Mouse (Mus musculus) liver, embryonic 16.5 days (tissue): ENCODE data around the gene Chtop. TPM values are rescaled to one million over a fixed set of nuclear protein-coding genes. Genes with fewer than 3 reads are reported as not detected.

Experiments used
- ATAC-seq: fragments of 200-750 bp; cut with Nextera tagmentation; 2 replicates; pipeline ENCODE4 v1.8.0; 2017; ENCODE audit warnings: low read depth, mild to moderate bottlenecking, moderate number of reproducible peaks, moderate library complexity
- H3K27ac ChIP-seq: fragments of 300-500 bp; sonication (generic); 2 replicates; pipeline ENCODE4 v1.5.1; 2014; ENCODE audit warnings: mild to moderate bottlenecking, low read length
- H3K27me3 ChIP-seq: fragments of 300-500 bp; sonication (generic); 2 replicates; pipeline ENCODE4 v1.6.1; 2014; ENCODE audit warnings: low read depth, low read length, mixed read lengths; ENCODE audit not compliant: control insufficient read depth, insufficient read depth
- H3K36me3 ChIP-seq: fragments of 300-500 bp; sonication (generic); 2 replicates; pipeline ENCODE4 v1.6.1; 2014; ENCODE audit warnings: mild to moderate bottlenecking; ENCODE audit not compliant: control insufficient read depth, insufficient read depth
- H3K4me1 ChIP-seq: fragments of 300-500 bp; sonication (generic); 2 replicates; pipeline ENCODE4 v1.6.1; 2014; ENCODE audit warnings: low read depth, low read length, mixed read lengths; ENCODE audit not compliant: control insufficient read depth
- H3K4me2 ChIP-seq: fragments of 300-500 bp; sonication (generic); 2 replicates; pipeline ENCODE4 v1.6.1; 2014; ENCODE audit warnings: low read depth, low read length, mixed read lengths
- H3K4me3 ChIP-seq: fragments of 300-500 bp; sonication (generic); 2 replicates; pipeline ENCODE4 v1.5.1; 2014; ENCODE audit warnings: low read depth, mild to moderate bottlenecking, low read length
- H3K9ac ChIP-seq: fragments of 300-500 bp; sonication (generic); 2 replicates; pipeline ENCODE4 v1.6.1; 2014; ENCODE audit warnings: low read depth, low read length
- H3K9me3 ChIP-seq: fragments of 300-500 bp; sonication (generic); replicated peaks from 2 replicates; pipeline ENCODE4 v1.6.1; 2016; ENCODE audit warnings: low read length; ENCODE audit not compliant: control insufficient read depth
- WGBS: fragments of 180-500 bp; shearing (Covaris S2); extraction: QIAGEN DNeasy Blood & Tissue Kit; methylation state at CpG from one replicate; pipeline ENCODE4 v1.1.7; 2014; ENCODE audit not compliant: insufficient replicate concordance; 5-methylcytosine and 5-hydroxymethylcytosine counted together
- polyA plus RNA-seq: library from polyadenylated mRNA; unstranded; fragments of >200 nt; fragmentation: Nextera tagmentation; extraction: Ambion mirVana; gene quantifications from 2 replicates; pipeline ENCODE4 v1.2.1, GENCODE M21; 2015

Chtop gene
- polyA plus RNA-seq, 1 experiment from 2014 or later, result 38.8 TPM

- Histone ChIP-seq H3K36me3 (peaks cover 19% of the 10 kb centered on the region), H3K27ac (peak within 1 kb of the TSS; percentile 85), H3K4me1 (peaks cover 8% of the 10 kb centered on the region), H3K4me3 (peak within 1 kb of the TSS; percentile 96), H3K27me3 (no peaks in the 10 kb centered on the region), H3K9ac (peak within 1 kb of the TSS; percentile 93), H3K4me2 (peak within 1 kb of the TSS; percentile 83), H3K9me3 (no peaks in the 10 kb centered on the region)
- ATAC-seq, result peak; percentile 99
- under 1% methylated on average over 45 of the region's 45 CpGs for WGBS
These were observed 33.3 kb downstream of the Chtop start, which contains the start of gene Ilf2 for GRCm38 (mm10) chr3:90475831-90476611. Gene Ilf2, plus strand, starts transcription at chr3:90476126.

DNA sequence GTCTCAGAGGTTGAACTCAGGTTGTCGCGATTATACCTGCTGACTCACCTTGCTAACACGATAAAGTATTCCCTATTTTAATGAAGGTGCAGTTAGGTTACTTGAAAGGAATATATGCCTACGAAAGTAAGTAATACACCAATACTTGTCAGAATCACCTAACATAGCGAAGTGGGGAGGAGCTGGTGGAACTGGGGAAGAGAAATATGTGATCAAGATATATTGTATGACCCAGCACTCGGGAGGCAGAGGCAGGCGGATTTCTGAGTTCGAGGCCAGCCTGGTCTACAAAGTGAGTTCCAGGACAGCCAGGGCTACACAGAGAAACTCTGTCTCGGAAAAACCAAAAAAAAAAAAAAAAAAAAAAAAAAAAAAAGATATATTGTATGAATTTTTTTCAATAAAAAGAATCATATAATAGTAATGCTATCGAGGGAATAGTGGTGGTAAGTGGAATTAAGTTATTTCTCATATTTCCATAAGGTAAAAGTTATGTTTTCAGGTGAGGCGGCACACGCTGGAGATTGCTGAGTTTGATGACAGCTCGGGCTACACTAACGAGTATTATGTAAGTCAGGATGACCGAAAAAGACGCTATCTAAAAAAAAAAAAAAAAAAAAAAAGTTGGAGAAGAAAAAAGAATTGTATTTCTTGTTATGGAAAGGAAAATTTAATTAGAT, 34.0 kb downstream of the Chtop start:
- no peak for ATAC-seq
- 34% methylated on average over 15 of the region's 16 CpGs for WGBS
- Histone ChIP-seq H3K27ac (no peak overlapping the region), H3K4me2 (peak overlapping the region; percentile 66), H3K4me3 (peak overlapping the region; percentile 55), H3K9ac (no peak overlapping the region), H3K27me3 (no peaks in the 10 kb centered on the region), H3K4me1 (peaks cover 8% of the 10 kb centered on the region), H3K9me3 (no peaks in the 10 kb centered on the region), H3K36me3 (peaks cover 13% of the 10 kb centered on the region)

DNA sequence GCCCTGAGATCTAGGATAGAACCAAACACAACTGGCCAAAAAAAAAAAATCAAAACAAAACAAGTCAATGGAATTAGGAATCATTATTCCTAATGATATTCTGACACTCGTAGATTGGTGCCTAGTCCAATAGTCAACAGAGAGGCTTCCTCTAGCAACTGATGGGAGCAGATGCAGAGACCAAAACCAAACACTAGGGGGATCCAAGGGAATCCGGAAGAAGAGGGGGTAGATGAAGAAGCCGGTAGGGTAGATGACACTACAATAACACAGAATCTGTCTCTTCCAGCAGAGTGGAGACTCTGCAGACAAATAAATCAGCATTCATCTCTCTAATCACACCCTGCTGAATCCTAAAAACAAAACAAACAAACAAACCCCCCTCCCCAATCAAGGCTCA, 37.1 kb downstream of the Chtop start:
- Histone ChIP-seq H3K4me1 (peaks cover 6% of the 10 kb centered on the region), H3K27me3 (no peaks in the 10 kb centered on the region), H3K36me3 (no peaks in the 10 kb centered on the region), H3K9ac (no peak overlapping the region), H3K4me2 (no peak overlapping the region), H3K27ac (no peak overlapping the region), H3K9me3 (no peaks in the 10 kb centered on the region), H3K4me3 (no peak overlapping the region)
- ATAC-seq, result no peak
- 13% methylated on average over 3 of the region's 3 CpGs for WGBS

- H3K4me2 ChIP-seq, result no peak overlapping the region
- H3K9ac ChIP-seq, result no peak overlapping the region
- no peak for ATAC-seq
- H3K27ac ChIP-seq, result no peak overlapping the region
- peaks cover 42% of the 10 kb centered on the region for H3K27me3 ChIP-seq
- no peaks in the 10 kb centered on the region for H3K9me3 ChIP-seq
- H3K36me3 ChIP-seq, result no peaks in the 10 kb centered on the region
- H3K4me1 ChIP-seq, result peaks cover 5% of the 10 kb centered on the region
- H3K4me3 ChIP-seq, result no peak overlapping the region
- 79% methylated on average over 10 of the region's 10 CpGs for WGBS
These were observed 41.5 kb downstream of the Chtop start for GRCm38 (mm10) chr3:90467618-90468300.

- ATAC-seq, result peak; percentile 25; the same call in 1 of the 2 replicates
- peaks cover 54% of the 10 kb centered on the region for H3K27me3 ChIP-seq
- H3K27ac ChIP-seq, result no peak overlapping the region
- under 1% methylated on average over 15 of the region's 15 CpGs for WGBS
- H3K4me1 ChIP-seq, result peaks cover 5% of the 10 kb centered on the region
- H3K36me3 ChIP-seq, result no peaks in the 10 kb centered on the region
- peak overlapping the region; percentile 55 for H3K4me3 ChIP-seq
- no peak overlapping the region for H3K9ac ChIP-seq
- peak overlapping the region; percentile 68 for H3K4me2 ChIP-seq
- H3K9me3 ChIP-seq, result no peaks in the 10 kb centered on the region
These were observed 43.0 kb downstream of the Chtop start for GRCm38 (mm10) chr3:90466311-90466766.

GRCm38 (mm10) chr3:90465686-90466310, 43.5 kb downstream of the Chtop start, which contains the start of gene Npr1:
Gene Npr1, minus strand, starts transcription at chr3:90465866.
- ATAC-seq, result peak; percentile 49
- Histone ChIP-seq H3K9me3 (no peaks in the 10 kb centered on the region), H3K4me3 (peak within 1 kb of the TSS; percentile 55), H3K9ac (peak within 1 kb of the TSS; percentile 36), H3K27me3 (peaks cover 54% of the 10 kb centered on the region), H3K27ac (no peak within 1 kb of the TSS), H3K4me1 (peaks cover 5% of the 10 kb centered on the region), H3K4me2 (peak within 1 kb of the TSS; percentile 68), H3K36me3 (no peaks in the 10 kb centered on the region)
- 2% methylated on average over 37 of the region's 49 CpGs for WGBS

DNA sequence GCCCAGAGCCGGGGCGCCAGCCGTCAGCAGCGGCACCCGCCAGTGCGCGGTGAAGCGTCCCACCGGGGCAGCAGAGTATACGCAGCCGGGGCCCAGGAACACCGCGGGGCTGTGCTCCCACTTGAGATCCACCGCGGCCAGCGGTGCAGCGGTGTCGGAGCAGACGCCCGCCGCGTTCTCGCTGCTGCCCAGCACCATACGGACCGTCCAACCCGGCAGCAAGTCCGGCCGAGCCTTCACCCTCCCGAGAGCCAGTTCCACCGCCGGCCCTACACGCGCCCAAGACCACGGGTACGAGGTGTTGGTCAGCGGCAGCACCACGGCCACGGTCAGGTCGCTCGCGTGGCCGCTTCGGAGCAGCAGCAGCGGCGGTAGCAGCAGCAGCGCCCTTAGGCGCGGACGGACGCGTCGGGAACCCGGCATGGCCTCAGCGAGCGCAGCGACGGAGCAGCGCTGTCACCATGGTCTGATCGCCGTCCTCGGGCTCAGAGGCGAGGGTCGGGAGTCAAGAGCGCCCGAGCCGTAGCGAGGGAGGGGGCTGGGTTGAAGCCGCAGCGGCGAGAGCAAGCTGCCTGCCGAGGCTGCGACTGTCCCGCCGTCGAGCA, 44.1 kb downstream of the Chtop start:
- Histone ChIP-seq H3K4me2 (peak overlapping the region; percentile 68), H3K36me3 (no peaks in the 10 kb centered on the region), H3K27ac (no peak overlapping the region), H3K9me3 (no peaks in the 10 kb centered on the region), H3K4me1 (peaks cover 5% of the 10 kb centered on the region), H3K27me3 (peaks cover 54% of the 10 kb centered on the region), H3K4me3 (peak overlapping the region; percentile 55), H3K9ac (peak overlapping the region; percentile 36)
- ATAC-seq, result peak; percentile 9; the same call in 1 of the 2 replicates
- 2% methylated on average over 75 of the region's 75 CpGs for WGBS

GRCm38 (mm10) chr3:90464552-90465080, 44.7 kb downstream of the Chtop start:
- Histone ChIP-seq H3K36me3 (no peaks in the 10 kb centered on the region), H3K9me3 (no peaks in the 10 kb centered on the region), H3K4me2 (peak overlapping the region; percentile 68), H3K4me3 (peak overlapping the region; percentile 55), H3K4me1 (peaks cover 5% of the 10 kb centered on the region), H3K9ac (peak overlapping the region; percentile 36; the same call in 1 of the 2 replicates), H3K27me3 (peaks cover 57% of the 10 kb centered on the region), H3K27ac (no peak overlapping the region)
- ATAC-seq, result peak; percentile 7; the same call in 1 of the 2 replicates
- 15% methylated on average over 37 of the region's 37 CpGs for WGBS
